Mouse (Mus musculus) G1E (cell line): ENCODE results near the gene Ppp2r5c.

Experiments used
- CTCF ChIP-seq: IDR thresholded peaks from 2 replicates; pipeline ENCODE4 v1.5.1; 2012; ENCODE audit warnings: low read depth, low read length, inconsistent platforms, mixed read lengths
- GATA1 ChIP-seq: IDR thresholded peaks from 2 replicates; pipeline ENCODE4 v1.6.1; 2012; ENCODE audit warnings: borderline replicate concordance, low read length, inconsistent platforms, mixed read lengths
- GATA2 ChIP-seq: IDR thresholded peaks from 2 replicates; pipeline ENCODE4 v1.6.1; 2012; ENCODE audit warnings: low read depth, low read length, inconsistent platforms, borderline replicate concordance
- POLR2AphosphoS5 ChIP-seq: IDR thresholded peaks from 2 replicates; pipeline ENCODE4 v1.6.1; 2012; ENCODE audit warnings: low read depth, low read length, inconsistent platforms; ENCODE audit not compliant: insufficient replicate concordance
- TAL1 ChIP-seq: conservative IDR thresholded peaks from 2 replicates; pipeline ENCODE4 v1.6.1; 2012; ENCODE audit warnings: low read depth, low read length, inconsistent platforms, mixed read lengths

GRCm38 (mm10) chr12:110460418-110461300 is 13.7 kb downstream of the Ppp2r5c start:
- TF ChIP-seq GATA2 (no peak), CTCF (no peak), TAL1 (no peak), GATA1 (no peak), POLR2AphosphoS5 (no peak)
